Mouse (Mus musculus) brown adipose tissue, adult 24 weeks (tissue): ENCODE results near the gene Gm47995. TPM values are rescaled to one million over a fixed set of nuclear protein-coding genes. Genes with fewer than 3 reads are reported as not detected.
"Not testable (repeated sequence)": the region's sequence is repeated elsewhere in the genome, so short reads cannot be mapped to it uniquely, and the experiment has no call there.

ENCODE experiments used
- H3K27ac ChIP-seq: fragments of 200-500 bp; replicated peaks from 2 replicates; pipeline ENCODE4 v1.5.1; 2012; ENCODE audit warnings: low read depth, mild to moderate bottlenecking, low read length
- H3K4me1 ChIP-seq: fragments of 200-500 bp; 2 replicates; pipeline ENCODE4 v1.6.1; 2012; ENCODE audit warnings: low read length, mixed read lengths; ENCODE audit not compliant: control insufficient read depth, insufficient read depth, insufficient read length
- H3K4me3 ChIP-seq: fragments of 200-500 bp; 2 replicates; pipeline ENCODE4 v1.5.1; 2012; ENCODE audit warnings: low read depth, mild to moderate bottlenecking, low read length, moderate library complexity; ENCODE audit not compliant: insufficient read depth
- polyA plus RNA-seq: library from polyadenylated mRNA; stranded (reverse); fragments of >200 nt; gene quantifications from 2 replicates; pipeline ENCODE4 v1.2.4, GENCODE M21; 2012; ENCODE audit not compliant: missing spikeins, insufficient read depth, insufficient read length

The Gm47995 gene
- not detected in 2 replicates for polyA plus RNA-seq

DNA sequence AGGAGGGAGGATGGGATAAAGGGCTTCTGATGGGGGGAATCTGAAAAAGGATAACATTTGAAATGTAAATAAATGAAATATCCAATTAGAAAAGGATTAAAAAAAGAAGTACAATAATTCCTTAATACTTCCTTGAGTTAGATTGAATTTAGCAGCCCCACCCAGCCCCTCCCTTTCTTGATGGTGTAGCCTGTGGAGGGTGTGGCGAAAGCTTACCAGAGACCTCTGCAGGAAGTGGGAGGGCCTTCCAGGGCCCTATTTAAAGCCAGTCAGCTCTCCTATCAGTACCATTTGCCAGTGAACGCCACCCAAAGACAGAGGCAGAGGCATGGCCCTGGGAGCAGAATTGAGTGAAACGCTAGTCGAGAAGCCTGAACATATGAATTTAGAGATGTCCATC, at the start of gene Gm47995:
Gene Gm47995 (plus strand): TSS at position 329 of the 400 bp plus-strand sequence.
- not testable (repeated sequence) for H3K4me3 ChIP-seq, H3K27ac ChIP-seq, H3K4me1 ChIP-seq

DNA sequence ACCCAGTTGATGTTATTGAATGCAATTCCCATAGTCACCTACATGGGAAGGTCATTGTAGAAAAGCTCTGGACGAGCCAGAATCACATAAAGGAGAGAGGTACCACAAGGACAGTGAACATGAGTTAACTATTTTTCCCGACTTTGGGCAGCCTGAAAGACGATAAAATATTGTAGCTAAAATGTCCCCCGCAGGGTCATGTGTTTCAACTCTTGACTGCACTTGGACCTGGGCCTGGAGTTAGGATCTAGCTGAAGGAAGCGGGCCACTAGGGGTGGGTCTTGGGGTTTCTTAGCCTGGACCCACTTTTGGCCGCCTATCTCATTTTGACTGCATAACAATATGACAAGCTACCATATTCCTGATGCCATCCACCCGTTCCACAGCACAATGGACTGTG, 48.0 kb upstream of the Gm47995 start:
- no peaks in the 10 kb centered on the region for H3K4me1 ChIP-seq
- H3K27ac ChIP-seq = no peak overlapping the region
- no peak overlapping the region for H3K4me3 ChIP-seq

DNA sequence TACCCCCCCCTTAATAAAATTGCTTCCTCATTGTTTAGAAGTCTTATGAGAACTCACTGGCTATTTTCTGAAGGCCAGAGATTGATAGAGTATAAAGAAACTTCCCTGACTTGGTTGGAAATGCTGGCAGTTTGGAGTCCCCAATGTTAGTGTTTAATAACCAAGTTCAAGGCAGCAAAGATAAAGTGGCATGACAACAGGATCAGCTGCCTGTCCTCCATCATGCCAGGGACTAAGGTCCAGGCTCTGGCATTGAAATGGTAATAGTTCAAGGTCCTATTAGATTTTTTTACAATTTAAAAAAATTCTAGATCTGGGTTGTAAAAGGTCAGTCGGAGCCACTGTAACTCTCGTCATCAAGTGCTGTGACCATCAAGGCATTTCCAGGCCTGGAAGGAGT, 47.2 kb upstream of the Gm47995 start:
- Histone ChIP-seq H3K27ac (no peak overlapping the region), H3K4me3 (no peak overlapping the region), H3K4me1 (no peaks in the 10 kb centered on the region)

DNA sequence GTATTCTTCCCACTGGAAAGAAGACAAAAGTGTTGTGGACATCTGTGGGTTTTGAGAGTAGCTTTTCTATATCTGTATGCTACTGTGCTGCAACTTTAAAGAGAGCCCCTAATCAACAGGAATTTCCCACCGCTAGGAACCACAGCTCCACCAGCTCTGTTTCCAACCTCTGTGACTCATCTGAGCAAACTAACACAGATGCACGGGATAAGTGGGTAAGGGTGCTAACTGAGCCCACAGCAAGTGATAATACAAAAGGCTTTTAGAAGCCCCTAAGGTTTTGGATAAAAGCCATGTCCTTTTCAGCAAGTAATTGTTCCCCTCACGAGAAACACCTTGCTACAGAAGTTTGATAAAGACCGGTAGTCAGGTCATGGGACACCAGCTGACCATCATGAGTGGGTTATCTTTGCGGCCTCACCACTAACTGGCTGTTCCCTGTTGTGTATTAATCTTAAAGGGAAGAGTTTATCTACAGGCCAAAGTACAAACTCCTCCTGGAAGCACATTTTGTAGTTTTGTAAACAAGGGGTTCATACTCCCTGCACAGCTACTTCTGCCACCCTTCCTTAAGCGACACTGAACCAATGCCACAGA, 45.1 kb upstream of the Gm47995 start:
- H3K27ac ChIP-seq = no peak overlapping the region
- no peaks in the 10 kb centered on the region for H3K4me1 ChIP-seq

DNA sequence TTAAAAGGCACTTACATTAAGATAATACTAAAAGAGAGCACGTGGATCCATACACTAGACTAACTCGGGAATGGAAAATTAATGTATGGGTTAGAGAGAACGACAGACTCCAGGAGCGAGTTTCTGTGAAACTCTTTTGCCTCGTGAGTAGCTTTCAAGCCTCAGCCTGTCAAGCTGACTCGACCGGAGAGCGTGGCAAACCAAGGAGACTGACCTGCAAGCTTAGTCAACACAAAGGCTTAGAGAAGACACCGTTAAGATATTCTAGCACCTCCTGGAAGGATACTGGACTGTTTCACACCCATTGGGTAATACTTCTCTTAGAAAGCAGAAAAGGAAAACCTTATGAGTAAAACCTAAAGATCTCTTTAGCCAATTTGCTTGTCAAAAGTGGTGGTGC, 44.1 kb upstream of the Gm47995 start:
- not testable (repeated sequence) for H3K27ac ChIP-seq, H3K4me3 ChIP-seq

More for the DNA sequence above, 45.1 kb upstream of the Gm47995 start:
- H3K4me3 ChIP-seq = no peak overlapping the region

DNA sequence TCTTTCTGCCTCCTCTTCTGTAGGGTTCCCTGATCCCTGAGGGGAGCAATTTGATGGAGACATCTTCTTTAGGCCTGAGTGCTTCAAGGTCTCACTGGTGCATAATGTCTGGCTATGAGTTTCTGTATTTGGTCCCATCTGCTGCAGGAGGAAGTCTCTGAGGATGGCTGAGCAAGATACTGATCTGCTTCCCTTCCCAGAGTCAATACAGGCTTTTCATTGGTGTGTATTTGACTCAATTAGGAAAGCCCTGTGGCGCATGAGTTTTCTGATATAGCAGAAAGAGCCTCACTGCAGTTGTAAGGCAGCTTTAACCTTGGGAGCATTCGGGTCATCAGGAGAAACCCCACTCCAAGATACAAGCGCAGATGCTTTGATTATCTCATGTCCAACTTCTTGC, 42.1 kb upstream of the Gm47995 start:
- Histone ChIP-seq H3K4me3 (no peak overlapping the region), H3K27ac (no peak overlapping the region)

More for the DNA sequence above, 44.1 kb upstream of the Gm47995 start:
- not testable (repeated sequence) for H3K4me1 ChIP-seq

DNA sequence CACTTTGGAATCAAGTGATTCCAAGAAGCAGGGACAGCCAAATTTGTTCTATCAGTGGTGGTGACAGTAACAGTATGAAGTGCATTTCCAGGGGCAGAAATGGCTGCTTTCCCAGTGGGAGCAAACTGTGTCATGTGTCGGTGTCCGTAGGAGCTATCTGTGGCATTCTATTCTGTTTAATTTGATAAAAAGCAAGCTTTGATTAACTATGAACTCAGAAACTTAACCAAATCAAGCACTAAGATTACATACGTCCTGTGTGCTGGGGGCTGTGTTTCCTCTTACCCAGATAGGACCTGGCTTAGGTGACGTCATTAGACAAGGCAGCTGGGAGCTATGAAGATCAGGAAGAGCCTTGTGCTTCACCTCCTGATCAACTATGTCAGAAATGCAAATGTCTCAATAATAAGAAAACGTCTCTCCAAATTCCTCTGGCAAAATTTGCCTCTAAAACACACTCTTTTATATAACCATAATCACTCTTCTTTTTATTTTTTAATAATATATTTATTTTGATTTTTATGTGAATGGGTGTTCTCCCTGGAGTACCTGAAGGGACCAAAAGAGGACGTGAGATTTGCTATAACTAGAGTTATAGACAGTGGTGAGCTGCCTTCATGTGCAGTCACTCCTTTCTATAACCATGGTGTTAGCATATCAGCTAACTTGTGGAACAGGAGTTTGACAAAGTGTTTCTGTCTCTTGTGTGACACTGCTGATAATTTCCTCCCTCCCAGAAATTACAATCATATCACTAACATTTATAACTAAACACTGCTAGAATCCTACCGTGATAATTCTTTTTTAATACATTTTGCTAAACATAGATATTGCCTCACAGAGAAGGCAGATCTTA, 41.2 kb upstream of the Gm47995 start:
- Histone ChIP-seq H3K4me3 (no peak overlapping the region), H3K4me1 (no peaks in the 10 kb centered on the region), H3K27ac (no peak overlapping the region)

More for the DNA sequence above, 42.1 kb upstream of the Gm47995 start:
- H3K4me1 ChIP-seq = no peaks in the 10 kb centered on the region

DNA sequence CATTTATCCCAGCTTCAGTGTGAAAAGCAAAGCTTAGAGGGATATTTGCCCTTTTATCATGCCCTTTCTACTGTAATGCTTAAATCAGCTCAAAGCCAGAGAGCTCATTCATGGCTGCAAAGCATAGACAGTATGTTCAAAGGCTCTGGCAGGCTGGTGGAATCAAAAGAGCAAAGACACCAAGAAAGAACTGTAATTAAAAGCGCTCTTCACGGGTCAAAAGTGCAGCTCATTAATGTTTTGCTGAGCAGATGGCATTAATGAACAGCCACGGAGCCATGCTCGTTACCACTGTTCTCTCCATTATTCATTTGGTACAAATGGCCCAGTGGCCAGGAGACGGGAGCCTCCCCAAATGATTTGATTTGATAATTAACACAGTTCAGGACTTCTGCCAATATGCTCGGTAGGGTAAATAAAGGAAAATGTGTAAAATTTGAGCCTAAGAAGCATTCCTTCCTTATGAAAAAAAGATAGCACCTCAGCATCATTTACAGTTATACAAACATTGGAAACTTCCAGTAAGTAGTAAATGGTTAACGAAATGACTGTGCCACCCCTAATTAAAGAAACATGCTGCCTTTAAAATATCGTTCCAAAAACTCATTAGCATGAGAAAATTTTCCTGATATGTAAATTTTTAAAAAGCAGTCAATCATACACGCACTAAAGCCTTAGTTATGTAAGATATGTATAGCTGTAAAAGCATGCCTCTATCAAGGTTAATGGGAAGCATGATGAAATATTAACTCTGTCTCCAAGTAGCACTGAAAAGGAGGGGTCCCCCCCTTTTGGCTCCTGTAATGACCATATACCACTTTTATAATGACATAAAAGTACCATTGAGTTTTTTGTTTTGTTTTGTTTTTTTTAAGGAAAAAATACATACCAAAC, 40.0 kb upstream of the Gm47995 start:
- H3K4me1 ChIP-seq = no peaks in the 10 kb centered on the region
- no peak overlapping the region for H3K4me3 ChIP-seq
- no peak overlapping the region for H3K27ac ChIP-seq

DNA sequence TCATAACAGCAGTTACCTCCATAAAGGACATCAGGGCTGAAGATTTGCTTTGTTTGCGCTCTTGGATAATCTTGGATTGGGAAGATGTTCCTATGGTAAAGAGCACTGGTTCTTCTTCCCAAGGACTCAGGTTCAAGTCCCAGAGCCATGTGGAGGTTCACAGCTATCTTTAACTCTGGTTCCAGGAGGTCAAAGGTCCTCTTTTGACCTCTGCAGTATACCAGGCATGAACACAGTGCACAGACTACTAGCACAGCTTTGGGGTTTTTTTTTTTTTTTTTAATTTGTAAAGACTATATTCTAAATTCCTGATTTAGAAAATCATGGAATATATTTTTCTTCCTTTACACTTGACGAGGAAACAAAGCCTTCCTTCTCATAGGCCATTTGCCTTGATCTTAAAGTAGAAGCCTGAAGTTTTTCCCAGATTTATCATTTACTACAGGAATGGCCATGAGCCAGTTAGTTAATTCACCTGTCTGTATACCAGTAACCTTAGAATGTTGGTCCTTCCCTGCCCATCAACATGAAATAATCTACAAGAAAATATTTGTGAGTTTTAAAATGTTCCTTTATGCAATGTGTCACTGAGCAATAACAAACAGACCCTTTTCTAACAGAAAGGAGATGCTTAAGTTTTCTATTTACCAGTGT, 39.3 kb upstream of the Gm47995 start:
- Histone ChIP-seq H3K4me1 (no peaks in the 10 kb centered on the region), H3K4me3 (no peak overlapping the region), H3K27ac (no peak overlapping the region)

DNA sequence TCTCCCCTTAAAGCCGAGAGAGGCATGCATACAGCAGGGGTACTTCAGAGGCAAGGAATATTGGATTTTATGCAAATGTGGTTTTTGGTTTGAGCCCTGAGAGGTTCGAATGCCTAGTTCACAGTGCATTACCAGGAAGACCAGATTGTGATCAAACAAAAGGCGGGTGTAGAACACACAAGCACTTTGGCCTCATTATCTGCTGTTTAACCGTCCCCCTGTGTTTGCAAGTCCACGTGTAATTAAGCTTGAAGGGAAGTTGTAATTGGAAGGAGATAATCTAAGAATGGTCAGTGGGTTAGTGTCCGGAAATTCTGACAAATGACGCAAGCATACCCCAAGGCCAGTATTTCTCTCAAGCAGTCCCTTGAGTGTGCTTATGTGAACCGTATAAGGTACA, 32.2 kb upstream of the Gm47995 start:
- Histone ChIP-seq H3K4me1 (peaks cover 4% of the 10 kb centered on the region; the same call in 1 of the 2 replicates), H3K27ac (no peak overlapping the region), H3K4me3 (no peak overlapping the region)

DNA sequence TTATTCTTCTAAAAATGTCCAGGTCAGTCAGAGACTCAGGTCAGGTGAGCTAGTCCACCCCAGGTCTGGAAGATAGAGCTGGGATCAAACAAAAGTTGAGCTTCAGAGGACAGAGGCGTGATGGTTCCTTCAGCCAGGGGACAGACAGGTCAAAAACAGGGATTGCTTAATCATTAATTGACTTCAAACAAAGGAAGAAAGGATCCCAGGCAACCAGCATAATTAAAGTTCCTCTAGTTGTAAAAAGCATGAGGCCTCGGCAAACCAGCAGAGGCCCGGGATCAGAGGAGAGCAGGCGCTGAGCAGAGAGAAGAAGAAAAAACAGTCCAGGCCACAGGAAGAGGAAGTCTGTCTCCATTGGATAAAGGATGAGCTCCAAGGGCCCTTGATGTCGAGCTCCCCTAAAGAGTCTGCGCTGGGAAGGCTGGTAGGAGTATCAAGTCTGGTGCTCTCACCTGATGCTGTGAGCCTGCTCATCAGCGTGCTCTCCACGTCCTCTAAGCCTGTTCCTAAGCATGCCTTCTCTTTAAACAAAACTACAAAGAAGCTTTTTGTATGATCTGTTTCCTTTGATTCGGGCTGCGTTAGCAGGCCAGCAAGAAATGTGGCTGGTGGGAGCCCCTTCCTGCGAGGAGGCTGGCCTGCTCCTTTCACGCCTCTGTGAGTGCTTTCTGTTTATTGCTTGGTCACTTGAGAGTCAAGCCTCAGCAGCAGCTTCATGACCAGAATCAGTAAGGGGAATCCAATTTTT, 30.8 kb upstream of the Gm47995 start:
- no peak overlapping the region for H3K27ac ChIP-seq
- peaks cover 4% of the 10 kb centered on the region; the same call in 1 of the 2 replicates for H3K4me1 ChIP-seq
- no peak overlapping the region for H3K4me3 ChIP-seq

DNA sequence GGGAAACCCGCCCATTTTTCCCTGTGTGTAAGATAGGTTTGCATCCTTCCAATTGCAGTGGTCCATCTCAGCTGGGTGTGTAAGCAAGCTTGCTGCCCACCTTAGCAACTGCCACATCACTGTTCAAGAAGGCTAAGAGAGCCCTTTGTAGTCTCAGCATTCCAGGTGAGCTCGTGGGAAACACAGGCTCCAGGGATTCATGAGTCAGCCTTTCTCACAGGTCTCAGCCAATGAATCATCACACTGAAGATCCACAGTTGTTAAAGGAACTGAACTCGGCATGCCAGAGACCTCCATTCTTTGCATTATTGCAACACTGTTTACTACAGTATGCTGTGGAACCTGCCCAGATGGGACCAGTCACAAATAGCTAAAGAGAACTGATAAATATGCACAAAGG, 29.6 kb upstream of the Gm47995 start:
- peaks cover 4% of the 10 kb centered on the region; the same call in 1 of the 2 replicates for H3K4me1 ChIP-seq
- no peak overlapping the region for H3K27ac ChIP-seq

DNA sequence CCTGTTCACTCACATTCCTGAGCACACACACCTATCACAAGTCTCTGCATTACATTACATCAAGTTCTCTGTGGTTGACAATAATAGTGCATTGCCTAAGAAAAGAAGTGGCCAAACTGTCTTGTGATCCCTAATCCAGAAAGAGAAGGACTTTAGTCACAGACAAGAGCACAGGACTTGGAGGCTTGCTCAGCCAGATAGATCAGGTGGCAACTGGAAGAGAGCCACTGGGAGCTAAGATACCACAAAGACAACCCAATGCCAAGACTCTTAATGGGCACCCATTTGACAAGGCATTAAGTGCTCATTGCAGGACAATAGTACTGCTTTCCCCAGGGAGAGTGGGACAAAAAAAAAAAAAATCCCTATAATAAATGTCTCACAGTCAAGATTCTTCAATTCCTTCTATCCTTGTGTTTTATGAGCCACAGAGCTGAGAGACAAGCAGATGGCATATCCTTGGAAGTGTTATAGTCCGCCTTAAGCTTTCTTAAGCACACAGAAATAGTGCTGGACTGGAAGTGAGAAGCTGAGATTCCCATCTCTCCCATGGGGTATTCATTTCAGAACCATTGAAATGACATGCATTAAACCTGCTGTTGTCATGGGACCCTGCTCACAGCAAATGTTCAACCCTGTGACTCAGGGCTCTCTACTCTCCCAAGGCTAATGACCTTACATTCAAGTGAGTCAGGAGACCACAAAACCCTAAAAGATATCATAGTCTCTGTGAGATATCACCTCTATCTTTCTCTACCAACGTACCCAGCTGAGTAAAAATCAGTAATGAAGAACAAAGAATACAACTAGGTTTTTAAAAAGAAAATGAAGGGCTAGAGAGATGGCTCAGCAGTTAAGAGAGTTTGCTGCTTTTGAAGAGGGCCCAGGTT, 26.4 kb upstream of the Gm47995 start:
- H3K27ac ChIP-seq = no peak overlapping the region
- H3K4me3 ChIP-seq = no peak overlapping the region
- H3K4me1 ChIP-seq = no peaks in the 10 kb centered on the region

More for the DNA sequence above, 29.6 kb upstream of the Gm47995 start:
- H3K4me3 ChIP-seq = no peak overlapping the region
